Mouse (Mus musculus) heart, embryonic 10.5 days (tissue): ENCODE measurements around the gene Arrdc1. TPM values are rescaled to one million over a fixed set of nuclear protein-coding genes. Genes with fewer than 3 reads are reported as not detected.

Experiments used
- DNase-seq: peaks from one replicate; pipeline ENCODE4 v3.0.0-alpha.2; 2017; ENCODE audit warnings: low spot score
- H3K27ac ChIP-seq: fragments of 300-500 bp; sonication (generic); 2 replicates; pipeline ENCODE4 v1.5.1; 2016; ENCODE audit warnings: mild to moderate bottlenecking
- H3K27me3 ChIP-seq: fragments of 300-500 bp; sonication (generic); 2 replicates; pipeline ENCODE4 v1.6.1; 2016; ENCODE audit warnings: mild to moderate bottlenecking; ENCODE audit not compliant: poor library complexity, insufficient read depth, severe bottlenecking
- H3K36me3 ChIP-seq: fragments of 300-500 bp; sonication (generic); 2 replicates; pipeline ENCODE4 v1.6.1; 2016; ENCODE audit warnings: mild to moderate bottlenecking, moderate library complexity
- H3K4me1 ChIP-seq: fragments of 300-500 bp; sonication (generic); 2 replicates; pipeline ENCODE4 v1.6.1; 2016; ENCODE audit warnings: mild to moderate bottlenecking
- H3K4me3 ChIP-seq: fragments of 300-500 bp; sonication (generic); 2 replicates; pipeline ENCODE4 v1.5.1; 2016; ENCODE audit warnings: mild to moderate bottlenecking, moderate library complexity
- H3K9me3 ChIP-seq: fragments of 300-500 bp; sonication (generic); 2 replicates; pipeline ENCODE4 v1.6.1; 2016; ENCODE audit warnings: mild to moderate bottlenecking, moderate library complexity
- WGBS: fragments of 180-500 bp; shearing (Covaris S2); methylation state at CpG from one replicate; pipeline ENCODE4 v1.1.7; 2016; 5-methylcytosine and 5-hydroxymethylcytosine counted together
- microRNA-seq: library from miRNA; unstranded; fragments of <30 nt; microRNA quantifications from one replicate; pipeline ENCODE4, GENCODE M21; 2017
- polyA plus RNA-seq: library from polyadenylated mRNA; unstranded; fragments of >200 nt; fragmentation: Nextera tagmentation; extraction: Ambion mirVana; gene quantifications from 2 replicates; pipeline ENCODE4 v1.2.1, GENCODE M21; 2016

Gene Arrdc1
- polyA plus RNA-seq, 1 experiment from 2014 or later = 19.5 TPM

- no peak overlapping the region for H3K4me3 ChIP-seq
- H3K36me3 ChIP-seq = peaks cover 23% of the 10 kb centered on the region
- peaks cover 10% of the 10 kb centered on the region for H3K4me1 ChIP-seq
Observed at GRCm38 (mm10) chr2:24888895-24889294, 46.2 kb downstream of the Arrdc1 start.

GRCm38 (mm10) chr2:24880686-24881085, 54.4 kb downstream of the Arrdc1 start:
- Histone ChIP-seq H3K27ac (no peak overlapping the region), H3K36me3 (peaks cover 59% of the 10 kb centered on the region), H3K27me3 (no peaks in the 10 kb centered on the region), H3K4me1 (no peaks in the 10 kb centered on the region), H3K4me3 (no peak overlapping the region), H3K9me3 (no peaks in the 10 kb centered on the region)
- DNase-seq = no peak
- WGBS = 94% methylated on average over 2 of the region's 2 CpGs

More at GRCm38 (mm10) chr2:24888895-24889294, 46.2 kb downstream of the Arrdc1 start:
- no peak overlapping the region for H3K27ac ChIP-seq
- no peaks in the 10 kb centered on the region for H3K9me3 ChIP-seq
- 84% methylated on average over 5 of the region's 5 CpGs for WGBS
- DNase-seq = no peak
- no peaks in the 10 kb centered on the region for H3K27me3 ChIP-seq

Small RNAs within 50 kb of the gene (microRNA-seq; reads per million reads assigned to microRNA genes)
- gene Gm22875 = not detected

Other genes with a start within 250 kb of the Arrdc1 start
- 0.21 and 0.57 TPM in 2 replicates for gene Cacna1b, start 172.1 kb downstream of the Arrdc1 start, polyA plus RNA-seq
- 73.0 and 85.4 TPM in 2 replicates for gene Ehmt1, start 15.6 kb downstream of the Arrdc1 start, polyA plus RNA-seq
- 16.8 and 20.8 TPM in 2 replicates for gene Zmynd19, start 14.5 kb upstream of the Arrdc1 start, polyA plus RNA-seq
- gene Dph7, start 27.1 kb upstream of the Arrdc1 start, polyA plus RNA-seq = 20.1 and 27.6 TPM in 2 replicates
- 126 and 132 TPM in 2 replicates for gene Mrpl41, start 39.8 kb upstream of the Arrdc1 start, polyA plus RNA-seq
- 7.9 and 9.3 TPM in 2 replicates for gene Pnpla7, start 40.8 kb upstream of the Arrdc1 start, polyA plus RNA-seq
- 52.2 and 53.2 TPM in 2 replicates for gene Nsmf, start 119.1 kb upstream of the Arrdc1 start, polyA plus RNA-seq
- gene Entpd8, start 145.1 kb upstream of the Arrdc1 start, polyA plus RNA-seq = 0.13 TPM in 1 of 2 replicates, not detected in the other
- 0.14 TPM in 1 of 2 replicates, not detected in the other for gene Noxa1, start 159.9 kb upstream of the Arrdc1 start, polyA plus RNA-seq
- 5.7 and 5.9 TPM in 2 replicates for gene Nrarp, start 245.5 kb upstream of the Arrdc1 start, polyA plus RNA-seq